Mouse (Mus musculus) brain, embryonic 14.5 days (tissue): Measurements from ENCODE around the gene Tmem198.

Experiments
- CTCF ChIP-seq: fragments of 200-500 bp; IDR thresholded peaks from 2 replicates; pipeline ENCODE4 v1.5.1; 2012; ENCODE audit warnings: inconsistent platforms, mild to moderate bottlenecking, moderate library complexity, borderline replicate concordance; ENCODE audit not compliant: insufficient read depth, insufficient read length; ENCODE audit errors: extremely low read depth
- POLR2A ChIP-seq: fragments of 200-500 bp; IDR thresholded peaks from 2 replicates; pipeline ENCODE4 v1.6.1; 2012; ENCODE audit warnings: mild to moderate bottlenecking, inconsistent platforms, borderline replicate concordance; ENCODE audit not compliant: poor library complexity, insufficient read depth, insufficient read length, severe bottlenecking; ENCODE audit errors: extremely low read depth

GRCm38 (mm10) chr1:75469287-75469825 lies 10.0 kb upstream of the Tmem198 start:
- TF ChIP-seq POLR2A (no peak), CTCF (no peak)
